Mouse (Mus musculus) gastrocnemius, adult 2 months (tissue): ENCODE measurements around the gene Hdac1. TPM values are rescaled to one million over a fixed set of nuclear protein-coding genes. Genes with fewer than 3 reads are reported as not detected.

Experiments used
- DNase-seq: peaks from one replicate; pipeline ENCODE4 v3.0.0; 2022
- H3K27ac ChIP-seq: fragments of 200-600 bp; 2 replicates; pipeline ENCODE4 v1.8.1; 2022; ENCODE audit warnings: mild to moderate bottlenecking
- H3K4me3 ChIP-seq: fragments of 200-600 bp; 2 replicates; pipeline ENCODE4 v1.8.1; 2022; ENCODE audit warnings: mild to moderate bottlenecking, moderate library complexity
- CTCF ChIP-seq: fragments of 200-600 bp; IDR thresholded peaks from 2 replicates; pipeline ENCODE4 v1.8.1; 2022; ENCODE audit warnings: antibody characterized with exemption, mild to moderate bottlenecking, moderate library complexity
- intact Hi-C: fragments of 180-260 bp; cut with DNase I; formaldehyde crosslinking; loops from one replicate; pipeline ENCODE4 v1.15.1; 2025
- total RNA-seq, 2 experiments: library from RNA; stranded (reverse); gene quantifications; 2 replicates each; pipeline ENCODE4 v1.2.3; 2021

Gene Hdac1
- total RNA-seq, 2 experiments from 2014 or later: 9.1 to 10.6 TPM

- TF ChIP-seq CTCF: no peak
- DNase-seq: no peak
- Histone ChIP-seq H3K4me3 (no peak within 1 kb of the TSS), H3K27ac (no peak within 1 kb of the TSS)
- intact Hi-C loops: no loop called here
Measured at GRCm38 (mm10) chr4:129573430-129573829, 30.9 kb upstream of the Hdac1 start, which contains the start of gene Lck. Gene Lck, minus strand, starts transcription at chr4:129573641.

DNA sequence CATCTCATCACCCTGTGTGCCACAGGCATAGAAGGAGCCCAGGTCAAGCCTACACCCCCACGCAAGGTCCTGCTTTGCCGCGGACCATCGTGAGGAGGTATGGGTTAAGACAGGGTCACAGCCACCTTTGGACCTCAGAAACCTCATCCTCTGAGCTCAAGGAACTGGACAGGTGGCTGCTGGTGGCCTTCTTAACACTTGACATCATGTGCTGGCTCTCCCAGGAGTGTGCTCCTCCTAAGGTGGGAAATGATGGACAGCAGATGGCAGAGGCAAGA lies 30.5 kb upstream of the Hdac1 start:
- no peak overlapping the region for H3K4me3 ChIP-seq
- DNase-seq: no peak
- intact Hi-C loops: no loop called here
- no peak overlapping the region for H3K27ac ChIP-seq
- no peak for TF ChIP-seq CTCF

DNA sequence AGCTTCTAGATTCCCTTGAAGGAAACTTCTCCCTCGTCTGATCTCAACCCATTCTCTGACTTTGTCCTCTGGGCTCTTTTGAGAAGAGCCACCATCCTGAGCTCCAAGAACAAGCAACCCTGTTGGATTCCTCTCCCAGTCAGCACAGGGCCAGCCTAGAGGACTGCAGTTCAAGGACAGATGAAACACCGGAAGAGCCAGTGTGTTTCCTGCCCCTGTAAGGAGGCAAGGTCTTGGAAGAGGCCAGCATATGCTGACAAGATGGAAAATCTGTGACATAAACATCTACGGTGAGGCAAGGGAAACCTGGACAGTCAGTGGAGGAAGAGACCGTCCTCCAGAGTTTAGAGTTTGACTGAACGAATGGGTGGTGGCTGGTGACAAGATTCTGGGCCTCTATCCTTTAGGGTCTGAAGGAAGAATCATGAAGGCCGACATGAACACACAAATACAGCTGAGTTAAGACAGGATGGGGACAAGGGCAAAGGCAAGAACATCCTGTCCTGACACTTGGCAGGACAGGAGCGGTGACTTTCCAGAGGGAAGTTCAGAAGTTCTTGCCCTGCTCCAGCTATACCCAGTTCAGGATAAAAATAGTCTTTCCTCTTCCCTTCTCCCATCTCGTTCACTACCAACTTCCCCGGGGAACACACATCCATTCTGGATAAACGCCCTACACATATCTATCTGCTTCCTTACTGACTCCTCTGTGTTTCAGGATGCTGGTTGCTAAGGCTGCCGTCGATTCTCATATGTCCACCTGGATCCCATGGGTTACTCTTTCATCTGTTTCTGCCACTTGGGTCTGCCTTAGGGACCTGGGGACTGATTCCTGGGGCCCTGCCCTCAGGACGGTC lies 30.0 kb upstream of the Hdac1 start:
- no peak for DNase-seq

GRCm38 (mm10) chr4:129571551-129572084 lies 29.1 kb upstream of the Hdac1 start:
- intact Hi-C loops: no loop called here
- no peak overlapping the region for H3K4me3 ChIP-seq
- H3K27ac ChIP-seq: no peak overlapping the region
- DNase-seq: no peak
- TF ChIP-seq CTCF: no peak

More for the DNA sequence above, 30.0 kb upstream of the Hdac1 start:
- no peak overlapping the region for H3K4me3 ChIP-seq
- TF ChIP-seq CTCF: no peak
- intact Hi-C loops: no loop called here
- H3K27ac ChIP-seq: no peak overlapping the region

DNA sequence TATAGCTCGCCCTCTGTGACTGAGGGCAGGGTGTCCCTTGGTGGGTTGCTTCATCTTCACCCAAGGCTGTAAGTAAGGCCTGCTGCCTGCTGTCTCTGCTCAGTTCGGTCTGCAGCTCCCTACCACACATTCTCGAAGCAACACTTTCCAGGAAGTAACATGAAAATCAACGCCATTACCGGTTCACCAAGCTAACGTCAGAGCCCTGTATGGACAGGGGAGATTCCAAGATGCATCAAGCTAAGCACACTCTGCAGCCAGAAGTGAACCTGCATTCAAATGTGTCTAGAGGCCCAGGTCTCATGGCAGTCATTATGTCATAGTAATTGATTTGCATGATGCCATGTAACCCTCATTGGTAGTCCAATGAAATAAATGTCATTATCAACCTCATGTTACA lies 27.5 kb upstream of the Hdac1 start:
- DNase-seq: no peak
- Histone ChIP-seq H3K4me3 (no peak overlapping the region), H3K27ac (no peak overlapping the region)
- no peak for TF ChIP-seq CTCF
- intact Hi-C loops: no loop called here

DNA sequence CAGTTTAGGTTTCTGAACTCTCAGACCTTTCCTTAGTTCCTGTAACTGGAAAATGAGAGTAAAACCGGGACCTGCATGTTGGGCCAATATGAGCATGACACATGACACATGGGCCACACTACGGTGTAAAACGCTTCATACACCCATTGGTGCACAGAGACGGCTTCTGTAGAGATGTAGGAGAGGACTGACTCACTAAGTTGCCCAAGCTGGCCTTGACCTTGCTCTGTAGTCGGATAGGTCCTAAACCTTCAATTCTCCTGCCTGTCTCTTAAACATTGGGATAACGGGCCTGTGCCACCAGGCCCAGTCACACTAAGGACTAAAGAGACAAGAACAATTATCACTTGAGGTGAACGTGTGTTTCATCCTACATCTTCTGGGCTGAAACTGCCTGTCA lies 25.9 kb upstream of the Hdac1 start:
- intact Hi-C loops: no loop called here

DNA sequence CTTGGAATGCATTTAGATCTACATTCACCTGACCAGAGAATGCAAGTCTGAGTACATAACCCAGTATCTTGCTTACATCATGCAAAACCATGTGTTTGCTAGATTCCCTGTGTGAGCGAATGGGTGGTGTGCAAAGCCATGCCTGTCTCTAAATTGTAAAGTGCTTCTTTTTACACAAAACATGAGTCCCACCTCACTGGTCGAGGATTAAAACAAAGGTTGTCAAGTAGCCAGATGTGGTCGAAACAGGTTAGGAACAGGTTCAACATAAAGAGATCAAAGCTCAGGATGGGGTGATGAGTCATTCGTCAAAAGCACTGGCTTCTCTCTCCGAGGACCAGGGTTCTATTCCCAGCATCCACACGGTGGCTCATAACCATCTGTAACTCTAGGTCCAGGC lies 22.6 kb upstream of the Hdac1 start:
- no peak for TF ChIP-seq CTCF
- no peak for DNase-seq
- intact Hi-C loops: no loop called here
- Histone ChIP-seq H3K4me3 (no peak overlapping the region), H3K27ac (no peak overlapping the region)

More for the DNA sequence above, 25.9 kb upstream of the Hdac1 start:
- no peak for TF ChIP-seq CTCF
- no peak overlapping the region for H3K27ac ChIP-seq
- no peak for DNase-seq
- no peak overlapping the region for H3K4me3 ChIP-seq

- no peak for TF ChIP-seq CTCF
- DNase-seq: no peak
Measured at GRCm38 (mm10) chr4:129563718-129564117, 21.2 kb upstream of the Hdac1 start.

GRCm38 (mm10) chr4:129561184-129561583 lies 18.7 kb upstream of the Hdac1 start:
- no peak for TF ChIP-seq CTCF
- no peak overlapping the region for H3K27ac ChIP-seq
- intact Hi-C loops: no loop called here

More at GRCm38 (mm10) chr4:129563718-129564117, 21.2 kb upstream of the Hdac1 start:
- intact Hi-C loops: no loop called here
- no peak overlapping the region for H3K27ac ChIP-seq
- H3K4me3 ChIP-seq: no peak overlapping the region

DNA sequence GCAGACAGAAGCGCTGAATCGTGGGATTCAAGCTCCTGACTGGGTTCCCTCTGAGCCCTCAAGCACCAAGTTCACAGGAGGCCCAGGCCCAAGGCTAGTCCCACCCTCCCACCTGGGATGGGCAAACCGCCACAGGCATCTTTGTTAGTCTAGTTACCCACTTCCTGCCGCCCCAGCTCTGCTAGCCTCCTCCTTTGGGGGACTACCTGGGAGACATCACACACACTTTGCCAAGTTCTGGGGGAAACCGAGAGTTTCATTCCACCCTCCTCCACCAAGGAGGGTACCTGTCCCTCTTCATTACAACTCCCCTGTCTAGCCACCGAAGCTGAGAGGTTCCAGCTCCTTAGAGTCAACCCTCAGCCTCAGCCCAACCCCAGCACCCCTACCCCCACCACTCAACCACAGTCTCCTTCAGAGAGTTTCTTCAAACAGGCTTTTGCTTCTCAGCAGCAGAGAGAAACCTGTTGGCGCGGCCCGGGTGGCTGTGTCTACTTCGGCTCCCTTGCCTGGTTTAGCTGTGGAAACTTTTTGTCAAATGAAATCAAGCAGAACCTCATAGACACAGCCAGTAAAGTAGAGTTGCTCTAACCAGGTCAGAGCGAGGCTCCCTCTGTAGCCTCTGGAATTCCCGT lies 15.9 kb upstream of the Hdac1 start:
- no peak for DNase-seq
- intact Hi-C loops: no loop called here
- no peak for TF ChIP-seq CTCF
- H3K27ac ChIP-seq: no peak overlapping the region
- H3K4me3 ChIP-seq: no peak overlapping the region

More at GRCm38 (mm10) chr4:129561184-129561583, 18.7 kb upstream of the Hdac1 start:
- no peak overlapping the region for H3K4me3 ChIP-seq
- DNase-seq: no peak

GRCm38 (mm10) chr4:129557256-129557808 lies 14.8 kb upstream of the Hdac1 start:
- Histone ChIP-seq H3K27ac (peak overlapping the region; percentile 80; the same call in 1 of the 2 replicates), H3K4me3 (peak overlapping the region; percentile 79)
- intact Hi-C loops: no loop called here
- no peak for DNase-seq
- TF ChIP-seq CTCF: no peak

DNA sequence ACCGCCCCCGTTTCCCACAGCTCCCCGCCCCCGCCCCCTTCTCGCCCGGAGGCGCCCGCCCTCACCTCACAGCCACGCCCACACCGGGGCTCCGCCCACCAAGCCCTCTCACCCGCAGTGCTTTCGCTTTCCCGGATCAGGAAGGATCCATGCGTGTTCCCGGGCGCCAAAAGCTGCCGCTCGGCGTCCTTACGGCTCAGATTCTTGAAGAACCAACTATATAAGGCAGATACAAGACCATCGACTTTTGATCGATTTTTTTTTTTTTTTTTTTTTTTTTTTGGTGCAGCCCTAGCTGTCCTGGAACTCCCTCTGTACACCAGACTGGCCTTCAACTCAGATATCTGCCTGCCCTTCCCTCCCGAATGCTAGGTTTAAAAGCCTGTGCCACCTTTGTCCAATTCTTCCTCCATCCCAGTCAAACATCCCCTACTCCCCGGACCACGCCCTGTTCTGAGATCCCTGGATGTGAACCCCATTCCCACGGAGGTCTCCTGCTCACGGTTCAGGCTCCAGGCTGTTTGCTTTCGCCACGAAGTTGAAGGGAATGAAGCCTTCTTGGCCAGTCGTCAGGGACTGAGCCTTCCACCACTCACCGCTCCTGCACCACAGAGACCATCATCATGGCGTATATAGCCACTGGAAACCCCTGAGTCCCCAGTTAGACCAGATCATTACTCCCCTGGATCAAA lies 14.2 kb upstream of the Hdac1 start:
- peak; percentile 93 for DNase-seq

More for the DNA sequence above, 14.2 kb upstream of the Hdac1 start:
- no peak for TF ChIP-seq CTCF
- intact Hi-C loops: no loop called here
- H3K4me3 ChIP-seq: peak overlapping the region; percentile 79
- peak overlapping the region; percentile 80 for H3K27ac ChIP-seq
